Mouse (Mus musculus): ENCODE results near the gene Hoxc6. TPM values are rescaled to one million over a fixed set of nuclear protein-coding genes. Genes with fewer than 3 reads are reported as not detected.

Hoxc6 gene
- total and polyA plus RNA-seq, 3 experiments: 0.42 to 4.5 (median 0.79) TPM

GRCm38 (mm10) chr15:103002156-103002555 is 4.1 kb downstream of the Hoxc6 start:
- Histone ChIP-seq H3K36me3 (replicated peaks in 1 of 2; ENCODE audit: control insufficient read depth in 1 of 2, insufficient read depth in 1 of 2, low read length in 1 of 2) (no peaks in the 10 kb centered on the region), H3K27me3 (replicated peaks) (no peaks in the 10 kb centered on the region), H3K79me2 (replicated peaks; ENCODE audit: control insufficient read depth, extremely low read depth, insufficient read depth, poor library complexity, severe bottlenecking) (no peaks in the 10 kb centered on the region), H3K4me3 (replicated peaks in 1 of 3; ENCODE audit: low read depth in 2 of 3, low read length in 2 of 3, poor library complexity in 1 of 3) (peak overlapping the region in 1 of 3 experiments; percentile 9), H3K9me3 (replicated peaks; ENCODE audit: low read length) (no peaks in the 10 kb centered on the region), H3K9ac (ENCODE audit: insufficient read depth, low read depth) (no peak overlapping the region), H3K4me1 (ENCODE audit: control insufficient read depth in 1 of 2, insufficient read depth in 2 of 2) (peaks cover 18 to 87% of the 10 kb centered on the region in 2 experiments), H3K4me2 (ENCODE audit: insufficient read depth, low read depth, poor library complexity, severe bottlenecking) (no peak overlapping the region), H3K27ac (ENCODE audit: insufficient read depth, low read depth) (no peak overlapping the region)
- in situ Hi-C loops (cut with MboI; ENCODE audit: low pct_ligation_motif_present, low pct_unique_long_range_greater_than_20kb, low sequenced_read_pairs) (no loop called here), dilution Hi-C loops (cut with MboI; ENCODE audit: extremely low pct_ligation_motif_present, extremely low pct_unique_long_range_greater_than_20kb, low sequenced_read_pairs) (no loop called here)
- no peak for TF ChIP-seq BHLHE40 (IDR thresholded peaks at IDR 0.05; ENCODE audit: low read depth, low read length)
- TF ChIP-seq ZC3H11A (IDR thresholded peaks at IDR 0.05; ENCODE audit: low read depth, low read length): no peak
- no peak for TF ChIP-seq MXI1 (IDR thresholded peaks at IDR 0.05; ENCODE audit: low read depth, low read length)
- TF ChIP-seq ZKSCAN1 (IDR thresholded peaks at IDR 0.05; ENCODE audit: borderline replicate concordance, low read depth, low read length): no peak
- no peak for DNase-seq (ENCODE audit: extremely low read depth)

- H3K9me3 ChIP-seq (replicated peaks; ENCODE audit: low read length): no peaks in the 10 kb centered on the region
- H3K4me2 ChIP-seq (ENCODE audit: insufficient read depth, low read depth, poor library complexity, severe bottlenecking): no peak overlapping the region
- H3K79me2 ChIP-seq (replicated peaks; ENCODE audit: control insufficient read depth, extremely low read depth, insufficient read depth, poor library complexity, severe bottlenecking): no peaks in the 10 kb centered on the region
- H3K4me3 ChIP-seq (replicated peaks in 1 of 3; ENCODE audit: low read depth in 2 of 3, low read length in 2 of 3, poor library complexity in 1 of 3): peak overlapping the region in 1 of 3 experiments; percentile 5
- H3K27ac ChIP-seq (ENCODE audit: insufficient read depth, low read depth): no peak overlapping the region
- no peaks in the 10 kb centered on the region for H3K36me3 ChIP-seq (replicated peaks in 1 of 2; ENCODE audit: control insufficient read depth in 1 of 2, insufficient read depth in 1 of 2, low read length in 1 of 2)
- TF ChIP-seq NRF1 (IDR thresholded peaks at IDR 0.05; ENCODE audit: low read depth, low read length) (no peak), E2F4 (IDR thresholded peaks at IDR 0.05; ENCODE audit: insufficient replicate concordance, low read depth, low read length) (no peak), POLR2A (IDR thresholded peaks at IDR 0.05; ENCODE audit: low read depth, low read length) (no peak), ZMIZ1 (IDR thresholded peaks at IDR 0.05; ENCODE audit: low read depth, low read length) (no peak), CHD1 (IDR thresholded peaks at IDR 0.05; ENCODE audit: low read depth, low read length) (no peak), SIN3A (IDR thresholded peaks at IDR 0.05; ENCODE audit: low read length) (no peak), ZC3H11A (IDR thresholded peaks at IDR 0.05; ENCODE audit: low read depth, low read length) (no peak), IRF4 (IDR thresholded peaks at IDR 0.05; ENCODE audit: low read depth, low read length) (no peak), MAFK (IDR thresholded peaks at IDR 0.05; ENCODE audit: insufficient replicate concordance, low read length) (no peak), PAX5 (IDR thresholded peaks at IDR 0.05; ENCODE audit: low read length) (no peak), ELF1 (IDR thresholded peaks at IDR 0.05; ENCODE audit: low read depth, low read length) (no peak), CHD2 (IDR thresholded peaks at IDR 0.05; ENCODE audit: low read length) (no peak), TCF12 (IDR thresholded peaks at IDR 0.05; ENCODE audit: low read depth, low read length) (no peak), MAZ (IDR thresholded peaks at IDR 0.05; ENCODE audit: low read depth, low read length) (no peak), MAX (IDR thresholded peaks at IDR 0.05; ENCODE audit: low read length) (no peak), USF2 (conservative IDR thresholded peaks at IDR 0.05; ENCODE audit: low read depth, low read length) (no peak)
- in situ Hi-C loops (cut with MboI; ENCODE audit: low pct_ligation_motif_present, low pct_unique_long_range_greater_than_20kb, low sequenced_read_pairs) (no loop called here), dilution Hi-C loops (cut with MboI; ENCODE audit: extremely low pct_ligation_motif_present, extremely low pct_unique_long_range_greater_than_20kb, low sequenced_read_pairs) (no loop called here)
- no peak overlapping the region for H3K9ac ChIP-seq (ENCODE audit: insufficient read depth, low read depth)
- H3K27me3 ChIP-seq (replicated peaks): no peaks in the 10 kb centered on the region
- H3K4me1 ChIP-seq (ENCODE audit: control insufficient read depth in 1 of 2, insufficient read depth in 2 of 2): peaks cover 18 to 87% of the 10 kb centered on the region in 2 experiments
- DNase-seq (ENCODE audit: extremely low read depth): no peak
These were observed 4.9 kb downstream of the Hoxc6 start for GRCm38 (mm10) chr15:103002821-103003448.
